Mouse (Mus musculus) cortical plate, adult 2 months (tissue): Measurements from ENCODE around the gene Gm7029. TPM values are rescaled to one million over a fixed set of nuclear protein-coding genes. Genes with fewer than 3 reads are reported as not detected.

Source experiments
- H3K27ac ChIP-seq: fragments of 200-500 bp; 2 replicates; pipeline ENCODE4 v1.5.1; 2012; ENCODE audit warnings: low read length, control low read depth, inconsistent platforms; ENCODE audit not compliant: insufficient read depth
- H3K4me1 ChIP-seq: fragments of 200-500 bp; 2 replicates; pipeline ENCODE4 v1.6.1; 2011; ENCODE audit warnings: low read length; ENCODE audit not compliant: control insufficient read depth, insufficient read depth
- H3K4me3 ChIP-seq: fragments of 200-500 bp; 2 replicates; pipeline ENCODE4 v1.5.1; 2011; ENCODE audit warnings: mild to moderate bottlenecking, low read length, control low read depth; ENCODE audit not compliant: insufficient read depth
- CTCF ChIP-seq: fragments of 200-500 bp; IDR thresholded peaks from 2 replicates; pipeline ENCODE4 v1.5.1; 2011; ENCODE audit warnings: mild to moderate bottlenecking, control low read depth, low read length; ENCODE audit not compliant: insufficient read depth; ENCODE audit errors: extremely low read depth
- POLR2A ChIP-seq: fragments of 200-500 bp; IDR thresholded peaks from 2 replicates; pipeline ENCODE4 v1.6.1; 2011; ENCODE audit warnings: mild to moderate bottlenecking, low read length, control low read depth; ENCODE audit not compliant: insufficient read depth; ENCODE audit errors: extremely low read depth
- polyA plus RNA-seq: library from polyadenylated mRNA; depleted of rRNA; stranded (reverse); fragments of >200 nt; gene quantifications from 2 replicates; pipeline ENCODE4 v1.2.3, GENCODE M21; 2012; rRNA removed

Gene Gm7029
- polyA plus RNA-seq, 1 experiment: not detected

DNA sequence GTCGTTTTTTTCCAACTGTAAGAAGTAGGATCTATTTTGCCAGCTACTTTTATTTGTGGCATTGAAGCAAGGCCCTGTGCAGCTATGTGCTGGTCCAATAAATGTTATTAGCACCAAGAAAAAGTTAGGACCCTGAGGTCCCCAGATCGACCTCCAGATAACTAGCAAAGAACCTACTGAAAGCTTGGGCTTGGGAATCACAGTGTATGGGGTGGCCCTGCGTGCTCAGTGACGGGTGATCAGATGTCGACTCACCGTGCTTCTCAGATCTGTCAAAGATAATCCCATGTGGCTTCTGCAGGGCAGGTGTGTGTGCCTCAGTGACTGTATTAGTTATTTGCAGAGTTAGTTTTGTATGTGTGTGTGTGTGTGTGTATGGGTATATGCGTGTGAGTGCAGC, 47.7 kb downstream of the Gm7029 start:
- H3K4me1 ChIP-seq: no peaks in the 10 kb centered on the region
- H3K27ac ChIP-seq: no peak overlapping the region
- no peak overlapping the region for H3K4me3 ChIP-seq
- TF ChIP-seq POLR2A (no peak), CTCF (no peak)

Other genes starting within 250 kb of the Gm7029 start
- gene Zfp414, start 244.7 kb upstream of the Gm7029 start, polyA plus RNA-seq: 77.4 and 79.6 TPM in 2 replicates
- gene Pram1, start 235.8 kb upstream of the Gm7029 start, polyA plus RNA-seq: 0.42 TPM in 1 of 2 replicates, not detected in the other
- 146 and 158 TPM in 2 replicates for gene Hnrnpm, start 187.0 kb upstream of the Gm7029 start, polyA plus RNA-seq
- gene March2, start 155.2 kb upstream of the Gm7029 start, polyA plus RNA-seq: 127 and 137 TPM in 2 replicates
- 470 and 487 TPM in 2 replicates for gene Rab11b, start 113.3 kb upstream of the Gm7029 start, polyA plus RNA-seq
- gene Angptl4, start 92.0 kb upstream of the Gm7029 start, polyA plus RNA-seq: 2.4 and 2.9 TPM in 2 replicates
- gene Kank3, start 63.3 kb upstream of the Gm7029 start, polyA plus RNA-seq: 59.0 and 69.7 TPM in 2 replicates
- gene Rps28, start 49.3 kb upstream of the Gm7029 start, polyA plus RNA-seq: 587 and 641 TPM in 2 replicates
- gene Ndufa7, start 49.3 kb upstream of the Gm7029 start, polyA plus RNA-seq: 304 and 328 TPM in 2 replicates
- gene Cd320, start 30.7 kb upstream of the Gm7029 start, polyA plus RNA-seq: 30.0 and 33.0 TPM in 2 replicates
- 2.0 and 2.3 TPM in 2 replicates for gene Kifc1, start 16.8 kb downstream of the Gm7029 start, polyA plus RNA-seq
- 1.7 TPM in 2 replicates for gene Platr17, start 31.3 kb downstream of the Gm7029 start, polyA plus RNA-seq
- 27.2 and 27.4 TPM in 2 replicates for gene Daxx, start 35.6 kb downstream of the Gm7029 start, polyA plus RNA-seq
- gene Tapbp, start 42.1 kb downstream of the Gm7029 start, polyA plus RNA-seq: 22.1 and 22.3 TPM in 2 replicates
- gene Zbtb22, start 42.1 kb downstream of the Gm7029 start, polyA plus RNA-seq: 31.9 and 33.5 TPM in 2 replicates
- 164 and 177 TPM in 2 replicates for gene Rgl2, start 55.7 kb downstream of the Gm7029 start, polyA plus RNA-seq
- 113 and 116 TPM in 2 replicates for gene Pfdn6, start 66.5 kb downstream of the Gm7029 start, polyA plus RNA-seq
- gene Wdr46, start 66.8 kb downstream of the Gm7029 start, polyA plus RNA-seq: 13.5 TPM in 2 replicates
- gene B3galt4, start 77.7 kb downstream of the Gm7029 start, polyA plus RNA-seq: 7.0 and 7.8 TPM in 2 replicates
- 79.3 and 82.2 TPM in 2 replicates for gene Vps52, start 82.0 kb downstream of the Gm7029 start, polyA plus RNA-seq
- gene Rps18, start 82.2 kb downstream of the Gm7029 start, polyA plus RNA-seq: 410 and 435 TPM in 2 replicates
- gene H2-K1, start 126.5 kb downstream of the Gm7029 start, polyA plus RNA-seq: 72.2 and 79.0 TPM in 2 replicates
- gene Ring1, start 150.8 kb downstream of the Gm7029 start, polyA plus RNA-seq: 73.1 and 73.2 TPM in 2 replicates
- 59.6 and 61.7 TPM in 2 replicates for gene H2-Ke6, start 154.2 kb downstream of the Gm7029 start, polyA plus RNA-seq
- gene Slc39a7, start 157.8 kb downstream of the Gm7029 start, polyA plus RNA-seq: 92.7 and 103 TPM in 2 replicates
- gene Rxrb, start 158.0 kb downstream of the Gm7029 start, polyA plus RNA-seq: 78.5 and 81.5 TPM in 2 replicates
- gene Col11a2, start 165.6 kb downstream of the Gm7029 start, polyA plus RNA-seq: 9.3 and 12.1 TPM in 2 replicates
- gene H2-Oa, start 218.5 kb downstream of the Gm7029 start, polyA plus RNA-seq: 1.4 and 1.7 TPM in 2 replicates
- 27.3 and 29.4 TPM in 2 replicates for gene H2-DMa, start 245.7 kb downstream of the Gm7029 start, polyA plus RNA-seq
- gene Brd2, start 248.8 kb downstream of the Gm7029 start, polyA plus RNA-seq: 181 and 184 TPM in 2 replicates